Mouse (Mus musculus): Measurements from ENCODE around the gene Gm4787. TPM values are rescaled to one million over a fixed set of nuclear protein-coding genes. Genes with fewer than 3 reads are reported as not detected.
"Not testable (repeated sequence)": the region's sequence is repeated elsewhere in the genome, so short reads cannot be mapped to it uniquely, and the experiment has no call there.

The Gm4787 gene
- 0.06 and 0.13 TPM in 2 replicates for polyA plus RNA-seq (2015; fragmentation: Nextera tagmentation; extraction: Ambion mirVana)

- H3K9me3 ChIP-seq (replicated peaks); H3K36me3 ChIP-seq (replicated peaks); H3K9ac ChIP-seq; H3K4me3 ChIP-seq (replicated peaks); ATAC-seq (ENCODE audit: insufficient read depth); H3K27me3 ChIP-seq; H3K4me1 ChIP-seq (replicated peaks); H3K27ac ChIP-seq (replicated peaks); H3K4me2 ChIP-seq: not testable (repeated sequence)
- WGBS (ENCODE audit: insufficient replicate concordance) = 80% methylated on average over 1 of the region's 1 CpGs
Observed at GRCm38 (mm10) chr12:81379364-81379763, at the start of gene Gm4787. TSS of gene Gm4787 (minus strand) at chr12:81379464.

DNA sequence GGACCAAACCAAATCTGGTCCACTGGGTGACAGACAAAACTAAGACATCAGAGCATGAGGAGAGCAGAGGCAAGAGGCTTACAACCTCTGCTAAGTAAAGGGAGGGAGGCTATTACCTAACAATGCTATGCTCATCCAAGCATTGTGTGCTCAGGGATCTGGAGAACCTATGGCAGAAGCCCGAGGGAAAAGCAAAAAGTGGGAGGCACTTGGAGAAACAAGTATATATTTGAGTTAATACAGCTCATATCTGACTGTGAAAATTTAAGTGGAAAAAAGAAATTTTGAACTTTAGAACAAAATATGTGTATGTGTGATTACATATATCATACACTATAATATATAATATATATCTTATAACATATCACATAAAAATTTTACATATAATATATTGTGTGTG, 42.6 kb upstream of the Gm4787 start, which contains the start of gene Adam4:
Gene Adam4, minus strand, starts transcription at position 101 of the 400 bp plus-strand sequence.
- no peaks in the 10 kb centered on the region for H3K4me1 ChIP-seq (replicated peaks)
- H3K27me3 ChIP-seq = no peaks in the 10 kb centered on the region
- WGBS (ENCODE audit: insufficient replicate concordance) = 68% methylated on average over 1 of the region's 1 CpGs
- no peak within 1 kb of the TSS for H3K9ac ChIP-seq
- H3K9me3 ChIP-seq (replicated peaks) = peaks cover 14% of the 10 kb centered on the region
- H3K27ac ChIP-seq (replicated peaks) = no peak within 1 kb of the TSS
- no peak for ATAC-seq (ENCODE audit: insufficient read depth)
- H3K4me2 ChIP-seq = no peak within 1 kb of the TSS
- H3K4me3 ChIP-seq (replicated peaks) = no peak within 1 kb of the TSS
- peaks cover 16% of the 10 kb centered on the region for H3K36me3 ChIP-seq (replicated peaks)

DNA sequence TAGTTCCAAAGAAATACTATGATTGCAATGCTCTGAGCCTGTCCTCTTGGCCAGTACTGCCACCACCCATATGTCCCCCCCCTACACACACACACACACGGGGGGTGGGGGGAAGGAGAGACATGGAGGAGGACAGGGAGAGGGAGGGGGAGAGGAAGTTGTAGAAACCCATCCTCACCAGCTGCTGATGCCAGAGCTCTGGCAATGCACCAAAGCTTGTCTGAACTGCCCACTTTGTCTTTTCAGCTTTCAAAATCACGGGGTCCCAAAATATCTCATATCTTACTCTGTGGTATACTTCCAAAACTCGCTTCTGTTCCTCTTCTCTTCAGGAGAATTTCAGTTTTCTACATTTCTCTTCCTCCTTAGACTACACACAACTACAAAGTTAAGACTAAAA, 33.9 kb upstream of the Gm4787 start:
- Histone ChIP-seq H3K27me3 (no peaks in the 10 kb centered on the region), H3K4me1 (replicated peaks) (no peaks in the 10 kb centered on the region), H3K4me3 (replicated peaks) (no peak overlapping the region), H3K9me3 (replicated peaks) (no peaks in the 10 kb centered on the region), H3K36me3 (replicated peaks) (no peaks in the 10 kb centered on the region), H3K4me2 (no peak overlapping the region), H3K9ac (no peak overlapping the region), H3K27ac (replicated peaks) (no peak overlapping the region)
- 52% methylated on average over 3 of the region's 3 CpGs for WGBS (ENCODE audit: insufficient replicate concordance)
- no peak for ATAC-seq (ENCODE audit: insufficient read depth)

DNA sequence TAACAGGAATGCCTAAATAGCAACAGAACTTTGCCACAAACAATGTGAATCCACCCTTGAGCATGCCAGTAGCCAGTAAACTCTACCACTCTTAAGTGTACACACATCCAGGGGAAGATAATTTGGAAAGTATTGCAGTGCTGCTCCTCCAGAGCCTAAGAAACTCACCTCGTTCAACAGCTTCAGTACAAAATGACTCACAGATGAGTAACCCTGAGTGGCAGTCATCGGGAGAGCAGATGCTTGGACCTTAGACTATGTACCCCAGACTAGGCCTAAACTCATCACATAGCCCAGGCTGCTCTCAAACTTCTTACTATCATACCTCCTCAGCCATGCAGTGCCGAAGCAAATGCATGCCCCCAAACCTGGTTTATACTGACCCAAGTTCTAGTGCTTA, 29.7 kb upstream of the Gm4787 start:
- 74% methylated on average over 3 of the region's 3 CpGs for WGBS (ENCODE audit: insufficient replicate concordance)
- Histone ChIP-seq H3K27ac (replicated peaks) (no peak overlapping the region), H3K4me2 (no peak overlapping the region), H3K36me3 (replicated peaks) (no peaks in the 10 kb centered on the region), H3K27me3 (no peaks in the 10 kb centered on the region), H3K9ac (no peak overlapping the region), H3K4me1 (replicated peaks) (no peaks in the 10 kb centered on the region), H3K9me3 (replicated peaks) (no peaks in the 10 kb centered on the region), H3K4me3 (replicated peaks) (no peak overlapping the region)
- no peak for ATAC-seq (ENCODE audit: insufficient read depth)

- 20% methylated on average over 1 of the region's 1 CpGs for WGBS (ENCODE audit: insufficient replicate concordance)
Observed at GRCm38 (mm10) chr12:81402187-81402586, 22.9 kb upstream of the Gm4787 start.

DNA sequence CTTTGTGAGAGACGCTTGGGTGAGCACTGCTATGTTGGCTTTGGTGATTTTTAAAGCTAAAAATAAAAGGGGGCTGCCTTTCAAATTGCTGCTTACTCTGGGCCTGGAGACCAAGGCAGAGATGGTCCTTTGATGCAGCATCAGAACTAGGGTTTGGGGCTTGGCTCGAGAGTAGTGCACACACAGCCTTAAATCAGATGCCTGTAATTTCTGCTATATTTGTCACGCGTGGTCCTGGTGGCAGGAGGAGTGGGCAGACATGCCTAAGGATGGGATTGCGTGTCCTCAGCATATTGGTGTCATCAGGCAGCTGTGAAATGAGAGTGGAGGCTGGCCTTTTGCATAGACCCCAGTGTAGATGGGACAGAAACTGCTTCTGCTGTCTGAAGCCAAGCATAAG, 45.4 kb downstream of the Gm4787 start:
- H3K27me3 ChIP-seq = peaks cover 56% of the 10 kb centered on the region
- ATAC-seq (ENCODE audit: insufficient read depth) = no peak
- WGBS (ENCODE audit: insufficient replicate concordance) = 59% methylated on average over 5 of the region's 5 CpGs
- H3K4me1 ChIP-seq (replicated peaks) = no peaks in the 10 kb centered on the region
- H3K4me3 ChIP-seq (replicated peaks) = no peak overlapping the region
- no peaks in the 10 kb centered on the region for H3K36me3 ChIP-seq (replicated peaks)
- H3K9ac ChIP-seq = no peak overlapping the region
- no peak overlapping the region for H3K4me2 ChIP-seq
- H3K27ac ChIP-seq (replicated peaks) = no peak overlapping the region
- no peaks in the 10 kb centered on the region for H3K9me3 ChIP-seq (replicated peaks)

More at GRCm38 (mm10) chr12:81402187-81402586, 22.9 kb upstream of the Gm4787 start:
- ATAC-seq (ENCODE audit: insufficient read depth) = no peak
- Histone ChIP-seq H3K36me3 (replicated peaks) (no peaks in the 10 kb centered on the region), H3K9me3 (replicated peaks) (no peaks in the 10 kb centered on the region), H3K4me1 (replicated peaks) (no peaks in the 10 kb centered on the region), H3K4me2 (no peak overlapping the region), H3K9ac (no peak overlapping the region), H3K27ac (replicated peaks) (no peak overlapping the region), H3K27me3 (no peaks in the 10 kb centered on the region), H3K4me3 (replicated peaks) (no peak overlapping the region)

DNA sequence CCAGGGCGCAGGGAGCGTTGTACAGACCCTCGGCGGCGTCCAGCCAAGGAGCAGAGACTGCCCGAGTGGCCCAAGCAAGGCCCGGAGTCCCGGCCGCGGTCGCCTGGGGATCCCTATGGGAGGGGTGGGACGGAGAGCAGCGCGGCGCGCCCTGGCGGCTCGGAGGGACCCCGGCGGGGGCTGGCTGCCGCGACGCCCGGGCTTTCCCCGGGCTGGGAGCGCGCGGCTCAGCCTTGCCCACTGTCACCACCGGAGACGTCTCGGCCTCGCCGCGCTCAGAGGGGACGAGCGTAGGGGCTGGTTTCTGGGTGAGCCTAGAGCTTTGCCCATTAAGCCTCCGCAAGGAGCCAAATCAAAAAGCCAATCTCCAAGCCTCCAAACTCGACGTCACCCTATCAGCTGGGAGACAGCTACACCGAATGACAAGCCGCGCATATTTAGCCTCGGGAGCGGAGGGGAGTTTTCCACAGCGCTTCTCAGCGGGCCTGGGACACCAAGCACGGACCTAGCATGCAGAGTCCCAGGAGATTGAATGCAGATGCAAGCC, 46.3 kb downstream of the Gm4787 start, which contains the start of gene Slc8a3:
Gene Slc8a3, minus strand, starts transcription at position 306 of the 547 bp plus-strand sequence.
- no peaks in the 10 kb centered on the region for H3K4me1 ChIP-seq (replicated peaks)

DNA sequence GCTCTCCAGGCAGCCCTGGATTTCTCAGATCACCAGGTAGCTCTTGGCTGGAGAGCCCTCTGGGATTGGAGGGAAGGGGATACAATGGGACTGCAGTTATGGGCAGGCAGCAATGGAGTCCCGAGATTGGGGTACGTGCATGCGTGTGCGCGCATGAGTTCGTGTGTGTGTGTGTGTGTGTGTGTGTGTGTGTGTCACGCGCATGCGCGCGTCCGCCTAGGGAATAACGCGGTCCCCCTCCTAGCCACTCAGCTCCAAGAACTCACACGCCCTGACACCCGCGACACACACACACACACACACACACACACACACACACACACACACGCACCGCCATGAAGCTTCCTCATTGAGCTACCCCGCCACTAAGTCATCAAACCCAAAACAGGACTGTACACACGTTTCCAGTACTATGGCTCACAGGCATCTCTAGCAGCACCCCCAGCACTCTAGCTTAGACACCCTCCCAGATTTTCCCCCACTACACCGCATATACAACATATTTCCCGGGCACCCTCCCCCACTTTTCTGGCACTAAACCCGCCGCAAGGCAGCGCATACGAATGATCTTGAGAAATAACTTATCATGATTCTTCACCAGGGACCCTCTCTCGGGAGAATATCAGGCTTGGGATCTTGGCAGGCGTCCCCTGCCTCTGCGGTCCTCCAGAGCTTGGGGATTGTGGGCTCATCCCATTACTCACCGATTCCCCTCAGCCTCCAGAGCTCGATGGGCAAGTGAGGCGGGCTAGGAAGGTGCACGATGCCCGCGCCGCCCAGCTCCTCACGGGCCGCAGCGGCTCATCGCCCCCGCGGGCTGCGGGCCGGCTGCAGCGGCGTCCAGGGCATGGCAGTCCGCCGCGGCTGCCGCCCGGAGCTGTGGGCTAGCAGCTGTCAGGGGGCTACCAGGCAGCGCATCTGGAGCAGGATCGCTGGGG, 47.1 kb downstream of the Gm4787 start:
- no peak overlapping the region for H3K9ac ChIP-seq
- H3K27ac ChIP-seq (replicated peaks) = no peak overlapping the region
- 1% methylated on average over 54 of the region's 54 CpGs for WGBS (ENCODE audit: insufficient replicate concordance)
- H3K36me3 ChIP-seq (replicated peaks) = no peaks in the 10 kb centered on the region
- H3K4me1 ChIP-seq (replicated peaks) = no peaks in the 10 kb centered on the region
- no peaks in the 10 kb centered on the region for H3K9me3 ChIP-seq (replicated peaks)
- H3K27me3 ChIP-seq = peaks cover 56% of the 10 kb centered on the region
- H3K4me3 ChIP-seq (replicated peaks) = peak overlapping the region; percentile 39
- ATAC-seq (ENCODE audit: insufficient read depth) = no peak
- H3K4me2 ChIP-seq = peak overlapping the region; percentile 64

More for the DNA sequence above, 46.3 kb downstream of the Gm4787 start, which contains the start of gene Slc8a3:
- Histone ChIP-seq H3K27me3 (peaks cover 56% of the 10 kb centered on the region), H3K9ac (no peak within 1 kb of the TSS), H3K4me3 (replicated peaks) (peak within 1 kb of the TSS; percentile 39), H3K9me3 (replicated peaks) (no peaks in the 10 kb centered on the region), H3K4me2 (peak within 1 kb of the TSS; percentile 64), H3K36me3 (replicated peaks) (no peaks in the 10 kb centered on the region), H3K27ac (replicated peaks) (no peak within 1 kb of the TSS)
- no peak for ATAC-seq (ENCODE audit: insufficient read depth)
- WGBS (ENCODE audit: insufficient replicate concordance) = under 1% methylated on average over 47 of the region's 47 CpGs

DNA sequence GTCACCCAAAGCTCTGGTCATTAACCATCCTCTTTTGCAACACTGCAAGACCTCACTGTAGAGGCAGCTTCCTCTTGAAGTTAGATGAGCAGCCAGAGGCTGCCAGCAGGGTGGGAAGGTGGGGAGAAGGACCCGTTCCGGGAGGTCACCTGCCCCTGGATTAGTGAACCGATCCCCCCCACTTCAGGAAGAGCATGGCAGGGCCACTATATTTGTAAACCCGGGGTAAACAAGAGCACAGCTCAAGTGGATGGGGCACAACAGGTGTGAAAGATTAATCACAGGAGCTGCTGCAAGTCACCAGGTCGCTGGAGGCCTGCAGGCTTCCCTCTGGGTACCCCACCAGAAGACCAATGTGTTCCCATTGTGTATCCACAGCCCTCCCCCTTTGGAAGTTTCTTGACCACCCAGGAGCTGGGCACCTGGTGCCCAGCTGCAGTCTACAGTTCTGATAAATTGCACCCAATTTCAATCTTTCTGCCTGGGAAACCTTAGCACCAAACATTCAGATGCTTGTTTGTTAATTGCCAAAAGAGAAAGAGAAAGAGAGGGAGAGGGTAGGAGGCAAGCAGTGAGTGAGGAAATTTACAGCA, 48.1 kb downstream of the Gm4787 start:
- no peaks in the 10 kb centered on the region for H3K9me3 ChIP-seq (replicated peaks)
- no peaks in the 10 kb centered on the region for H3K36me3 ChIP-seq (replicated peaks)
- no peak for ATAC-seq (ENCODE audit: insufficient read depth)
- H3K4me3 ChIP-seq (replicated peaks) = no peak overlapping the region
- H3K27me3 ChIP-seq = peaks cover 56% of the 10 kb centered on the region
- 46% methylated on average over 5 of the region's 5 CpGs for WGBS (ENCODE audit: insufficient replicate concordance)
- H3K4me2 ChIP-seq = no peak overlapping the region
- H3K9ac ChIP-seq = no peak overlapping the region
- no peak overlapping the region for H3K27ac ChIP-seq (replicated peaks)
- H3K4me1 ChIP-seq (replicated peaks) = no peaks in the 10 kb centered on the region

Measured in liver, embryonic 15.5 days (tissue).